Mouse (Mus musculus): ENCODE data around the gene Hdac8.

GRCm38 (mm10) chrX:102475555-102475954, 29.6 kb downstream of the Hdac8 start:
- TF ChIP-seq CTCF (IDR thresholded peaks at IDR 0.05; ENCODE audit: extremely low read depth, insufficient read length, insufficient replicate concordance, low read depth, low read length): no peak
- no peak for TF ChIP-seq POLR2A (IDR thresholded peaks at IDR 0.05; ENCODE audit: low read depth, low read length)

Measured in small intestine, adult 2 months (tissue).